Mouse (Mus musculus) cortical plate, adult 2 months (tissue): ENCODE results near the gene Slc35g2.

Experiments
- CTCF ChIP-seq: fragments of 200-500 bp; IDR thresholded peaks from 2 replicates; pipeline ENCODE4 v1.5.1; 2011; ENCODE audit warnings: mild to moderate bottlenecking, control low read depth, low read length; ENCODE audit not compliant: insufficient read depth; ENCODE audit errors: extremely low read depth
- POLR2A ChIP-seq: fragments of 200-500 bp; IDR thresholded peaks from 2 replicates; pipeline ENCODE4 v1.6.1; 2011; ENCODE audit warnings: mild to moderate bottlenecking, low read length, control low read depth; ENCODE audit not compliant: insufficient read depth; ENCODE audit errors: extremely low read depth

- TF ChIP-seq CTCF: no peak
- TF ChIP-seq POLR2A: no peak
Measured at GRCm38 (mm10) chr9:100605985-100606554, 35.2 kb upstream of the Slc35g2 start.
